Mouse (Mus musculus): ENCODE results near the gene Unc79. TPM values are rescaled to one million over a fixed set of nuclear protein-coding genes. Genes with fewer than 3 reads are reported as not detected.

The Unc79 gene
- 0.01 and 0.09 TPM in 2 replicates for polyA plus RNA-seq (2015; fragmentation: Nextera tagmentation; extraction: Ambion mirVana)

GRCm38 (mm10) chr12:102948778-102949394, at the start of gene Unc79:
Unc79 (plus strand) TSS chr12:102948859.
- ATAC-seq (ENCODE audit: low read depth): 0 out of 2 replicates have a peak, but pooled peaks have one; percentile 11
- no peak within 1 kb of the TSS for H3K9ac ChIP-seq (ENCODE audit: low read depth, low read length)

GRCm38 (mm10) chr12:102899091-102899490, 49.6 kb upstream of the Unc79 start, which contains the start of gene Cox8c:
Cox8c (plus strand) TSS chr12:102899316.
- Histone ChIP-seq H3K27ac (ENCODE audit: low read length) (no peak within 1 kb of the TSS), H3K4me2 (ENCODE audit: low read depth, low read length) (no peak within 1 kb of the TSS), H3K4me3 (ENCODE audit: low read depth, low read length) (no peak within 1 kb of the TSS), H3K27me3 (ENCODE audit: control insufficient read depth, insufficient read depth, low read depth, low read length) (no peaks in the 10 kb centered on the region), H3K9ac (ENCODE audit: low read depth, low read length) (no peak within 1 kb of the TSS), H3K4me1 (ENCODE audit: control insufficient read depth, low read depth, low read length) (no peaks in the 10 kb centered on the region), H3K9me3 (replicated peaks; ENCODE audit: control insufficient read depth, low read length) (no peaks in the 10 kb centered on the region), H3K36me3 (ENCODE audit: control insufficient read depth, insufficient read depth) (no peaks in the 10 kb centered on the region)
- WGBS (ENCODE audit: insufficient replicate concordance): 85% methylated on average over 17 of the region's 17 CpGs
- no peak for ATAC-seq (ENCODE audit: low read depth)

More at GRCm38 (mm10) chr12:102948778-102949394, at the start of gene Unc79:
- Histone ChIP-seq H3K4me3 (ENCODE audit: low read depth, low read length) (peak within 1 kb of the TSS; percentile 50), H3K4me2 (ENCODE audit: low read depth, low read length) (peak within 1 kb of the TSS; percentile 66), H3K4me1 (ENCODE audit: control insufficient read depth, low read depth, low read length) (no peaks in the 10 kb centered on the region), H3K27me3 (ENCODE audit: control insufficient read depth, insufficient read depth, low read depth, low read length) (peaks cover 17% of the 10 kb centered on the region), H3K36me3 (ENCODE audit: control insufficient read depth, insufficient read depth) (no peaks in the 10 kb centered on the region), H3K27ac (ENCODE audit: low read length) (no peak within 1 kb of the TSS), H3K9me3 (replicated peaks; ENCODE audit: control insufficient read depth, low read length) (no peaks in the 10 kb centered on the region)
- WGBS (ENCODE audit: insufficient replicate concordance): under 1% methylated on average over 48 of the region's 48 CpGs

- no peaks in the 10 kb centered on the region for H3K36me3 ChIP-seq (ENCODE audit: control insufficient read depth, insufficient read depth)
- no peak overlapping the region for H3K4me2 ChIP-seq (ENCODE audit: low read depth, low read length)
- no peak overlapping the region for H3K27ac ChIP-seq (ENCODE audit: low read length)
- no peak overlapping the region for H3K9ac ChIP-seq (ENCODE audit: low read depth, low read length)
- H3K4me3 ChIP-seq (ENCODE audit: low read depth, low read length): no peak overlapping the region
- ATAC-seq (ENCODE audit: low read depth): no peak
- no peaks in the 10 kb centered on the region for H3K9me3 ChIP-seq (replicated peaks; ENCODE audit: control insufficient read depth, low read length)
- H3K4me1 ChIP-seq (ENCODE audit: control insufficient read depth, low read depth, low read length): no peaks in the 10 kb centered on the region
- H3K27me3 ChIP-seq (ENCODE audit: control insufficient read depth, insufficient read depth, low read depth, low read length): no peaks in the 10 kb centered on the region
- WGBS (ENCODE audit: insufficient replicate concordance): 45% methylated on average over 3 of the region's 3 CpGs
Measured at GRCm38 (mm10) chr12:102908191-102908590, 40.5 kb upstream of the Unc79 start.

- ATAC-seq (ENCODE audit: low read depth): no peak
- Histone ChIP-seq H3K27ac (ENCODE audit: low read length) (no peak overlapping the region), H3K36me3 (ENCODE audit: control insufficient read depth, insufficient read depth) (no peaks in the 10 kb centered on the region), H3K9ac (ENCODE audit: low read depth, low read length) (no peak overlapping the region), H3K4me3 (ENCODE audit: low read depth, low read length) (no peak overlapping the region), H3K4me1 (ENCODE audit: control insufficient read depth, low read depth, low read length) (no peaks in the 10 kb centered on the region), H3K9me3 (replicated peaks; ENCODE audit: control insufficient read depth, low read length) (no peaks in the 10 kb centered on the region), H3K4me2 (ENCODE audit: low read depth, low read length) (no peak overlapping the region), H3K27me3 (ENCODE audit: control insufficient read depth, insufficient read depth, low read depth, low read length) (no peaks in the 10 kb centered on the region)
- 46% methylated on average over 2 of the region's 2 CpGs for WGBS (ENCODE audit: insufficient replicate concordance)
Measured at GRCm38 (mm10) chr12:102916073-102916472, 32.6 kb upstream of the Unc79 start.

GRCm38 (mm10) chr12:102929764-102930163, 18.9 kb upstream of the Unc79 start:
- H3K9ac ChIP-seq (ENCODE audit: low read depth, low read length): no peak overlapping the region
- H3K4me2 ChIP-seq (ENCODE audit: low read depth, low read length): no peak overlapping the region
- no peak overlapping the region for H3K27ac ChIP-seq (ENCODE audit: low read length)
- H3K9me3 ChIP-seq (replicated peaks; ENCODE audit: control insufficient read depth, low read length): no peaks in the 10 kb centered on the region
- WGBS (ENCODE audit: insufficient replicate concordance): 38% methylated on average over 4 of the region's 4 CpGs
- no peak overlapping the region for H3K4me3 ChIP-seq (ENCODE audit: low read depth, low read length)
- no peaks in the 10 kb centered on the region for H3K4me1 ChIP-seq (ENCODE audit: control insufficient read depth, low read depth, low read length)
- no peak for ATAC-seq (ENCODE audit: low read depth)
- H3K27me3 ChIP-seq (ENCODE audit: control insufficient read depth, insufficient read depth, low read depth, low read length): no peaks in the 10 kb centered on the region
- no peaks in the 10 kb centered on the region for H3K36me3 ChIP-seq (ENCODE audit: control insufficient read depth, insufficient read depth)

GRCm38 (mm10) chr12:102930335-102930734, 18.3 kb upstream of the Unc79 start:
- ATAC-seq (ENCODE audit: low read depth): no peak
- no peaks in the 10 kb centered on the region for H3K36me3 ChIP-seq (ENCODE audit: control insufficient read depth, insufficient read depth)
- H3K27me3 ChIP-seq (ENCODE audit: control insufficient read depth, insufficient read depth, low read depth, low read length): no peaks in the 10 kb centered on the region
- H3K27ac ChIP-seq (ENCODE audit: low read length): no peak overlapping the region
- no peak overlapping the region for H3K9ac ChIP-seq (ENCODE audit: low read depth, low read length)
- H3K9me3 ChIP-seq (replicated peaks; ENCODE audit: control insufficient read depth, low read length): no peaks in the 10 kb centered on the region
- no peaks in the 10 kb centered on the region for H3K4me1 ChIP-seq (ENCODE audit: control insufficient read depth, low read depth, low read length)
- H3K4me3 ChIP-seq (ENCODE audit: low read depth, low read length): no peak overlapping the region
- WGBS (ENCODE audit: insufficient replicate concordance): 38% methylated on average over 1 of the region's 1 CpGs
- no peak overlapping the region for H3K4me2 ChIP-seq (ENCODE audit: low read depth, low read length)

GRCm38 (mm10) chr12:102930789-102931188, 17.9 kb upstream of the Unc79 start:
- H3K9me3 ChIP-seq (replicated peaks; ENCODE audit: control insufficient read depth, low read length): no peaks in the 10 kb centered on the region
- 67% methylated on average over 7 of the region's 7 CpGs for WGBS (ENCODE audit: insufficient replicate concordance)
- no peaks in the 10 kb centered on the region for H3K36me3 ChIP-seq (ENCODE audit: control insufficient read depth, insufficient read depth)
- H3K4me3 ChIP-seq (ENCODE audit: low read depth, low read length): no peak overlapping the region
- no peaks in the 10 kb centered on the region for H3K4me1 ChIP-seq (ENCODE audit: control insufficient read depth, low read depth, low read length)
- no peak overlapping the region for H3K27ac ChIP-seq (ENCODE audit: low read length)
- H3K4me2 ChIP-seq (ENCODE audit: low read depth, low read length): no peak overlapping the region
- no peaks in the 10 kb centered on the region for H3K27me3 ChIP-seq (ENCODE audit: control insufficient read depth, insufficient read depth, low read depth, low read length)
- no peak overlapping the region for H3K9ac ChIP-seq (ENCODE audit: low read depth, low read length)
- no peak for ATAC-seq (ENCODE audit: low read depth)

GRCm38 (mm10) chr12:102935892-102936291, 12.8 kb upstream of the Unc79 start:
- ATAC-seq (ENCODE audit: low read depth): 0 out of 2 replicates have a peak, but pooled peaks have one; percentile 32
- H3K4me2 ChIP-seq (ENCODE audit: low read depth, low read length): no peak overlapping the region

GRCm38 (mm10) chr12:102945571-102945970, 3.1 kb upstream of the Unc79 start:
- Histone ChIP-seq H3K9me3 (replicated peaks; ENCODE audit: control insufficient read depth, low read length) (no peaks in the 10 kb centered on the region), H3K4me1 (ENCODE audit: control insufficient read depth, low read depth, low read length) (no peaks in the 10 kb centered on the region), H3K27ac (ENCODE audit: low read length) (no peak overlapping the region), H3K4me3 (ENCODE audit: low read depth, low read length) (no peak overlapping the region), H3K9ac (ENCODE audit: low read depth, low read length) (no peak overlapping the region), H3K4me2 (ENCODE audit: low read depth, low read length) (no peak overlapping the region), H3K27me3 (ENCODE audit: control insufficient read depth, insufficient read depth, low read depth, low read length) (peaks cover 17% of the 10 kb centered on the region), H3K36me3 (ENCODE audit: control insufficient read depth, insufficient read depth) (no peaks in the 10 kb centered on the region)
- no peak for ATAC-seq (ENCODE audit: low read depth)
- 48% methylated on average over 1 of the region's 1 CpGs for WGBS (ENCODE audit: insufficient replicate concordance)

More at GRCm38 (mm10) chr12:102935892-102936291, 12.8 kb upstream of the Unc79 start:
- no peak overlapping the region for H3K9ac ChIP-seq (ENCODE audit: low read depth, low read length)
- H3K27me3 ChIP-seq (ENCODE audit: control insufficient read depth, insufficient read depth, low read depth, low read length): no peaks in the 10 kb centered on the region
- no peak overlapping the region for H3K27ac ChIP-seq (ENCODE audit: low read length)
- H3K9me3 ChIP-seq (replicated peaks; ENCODE audit: control insufficient read depth, low read length): no peaks in the 10 kb centered on the region
- no peak overlapping the region for H3K4me3 ChIP-seq (ENCODE audit: low read depth, low read length)
- H3K36me3 ChIP-seq (ENCODE audit: control insufficient read depth, insufficient read depth): no peaks in the 10 kb centered on the region
- 31% methylated on average over 1 of the region's 1 CpGs for WGBS (ENCODE audit: insufficient replicate concordance)
- H3K4me1 ChIP-seq (ENCODE audit: control insufficient read depth, low read depth, low read length): no peaks in the 10 kb centered on the region; the same call in 1 of the 2 replicates

Data from liver, embryonic 16.5 days (tissue).